Mouse (Mus musculus): ENCODE results near the gene Tjp1. TPM values are rescaled to one million over a fixed set of nuclear protein-coding genes. Genes with fewer than 3 reads are reported as not detected.

Tjp1 gene
- total RNA-seq, 1 experiment from 2014 or later = 5.3 TPM

GRCm38 (mm10) chr7:65350348-65351079 is 177.1 kb downstream of the Tjp1 start:
- ATAC-seq (replicated peaks in 1 of 2; ENCODE audit: insufficient read depth in 1 of 2, low FRiP score in 2 of 2, low TSS enrichment in 1 of 2, low read depth in 1 of 2, poor library complexity in 2 of 2, severe bottlenecking in 2 of 2) = no peak

- no peak for ATAC-seq (replicated peaks in 1 of 2; ENCODE audit: insufficient read depth in 1 of 2, low FRiP score in 2 of 2, low TSS enrichment in 1 of 2, low read depth in 1 of 2, poor library complexity in 2 of 2, severe bottlenecking in 2 of 2)
Observed at GRCm38 (mm10) chr7:65348540-65348939, 179.0 kb downstream of the Tjp1 start.

- no peak for ATAC-seq (replicated peaks in 1 of 2; ENCODE audit: insufficient read depth in 1 of 2, low FRiP score in 2 of 2, low TSS enrichment in 1 of 2, low read depth in 1 of 2, poor library complexity in 2 of 2, severe bottlenecking in 2 of 2)
Observed at GRCm38 (mm10) chr7:65345314-65345713, 182.3 kb downstream of the Tjp1 start.

GRCm38 (mm10) chr7:65337581-65338270 is 189.9 kb downstream of the Tjp1 start:
- ATAC-seq (replicated peaks in 1 of 2; ENCODE audit: insufficient read depth in 1 of 2, low FRiP score in 2 of 2, low TSS enrichment in 1 of 2, low read depth in 1 of 2, poor library complexity in 2 of 2, severe bottlenecking in 2 of 2) = no peak

- ATAC-seq (replicated peaks in 1 of 2; ENCODE audit: insufficient read depth in 1 of 2, low FRiP score in 2 of 2, low TSS enrichment in 1 of 2, low read depth in 1 of 2, poor library complexity in 2 of 2, severe bottlenecking in 2 of 2) = no peak
Observed at GRCm38 (mm10) chr7:65333081-65333760, 194.4 kb downstream of the Tjp1 start.

- peak; percentile 67 to 69; a peak in 2 of 4 replicates for ATAC-seq (replicated peaks in 1 of 2; ENCODE audit: insufficient read depth in 1 of 2, low FRiP score in 2 of 2, low TSS enrichment in 1 of 2, low read depth in 1 of 2, poor library complexity in 2 of 2, severe bottlenecking in 2 of 2)
Observed at GRCm38 (mm10) chr7:65319047-65319725, 208.4 kb downstream of the Tjp1 start.

GRCm38 (mm10) chr7:65317418-65317817 is 210.2 kb downstream of the Tjp1 start:
- peak in 1 of 2 experiments; percentile 51; a peak in 1 of 4 replicates for ATAC-seq (replicated peaks in 1 of 2; ENCODE audit: insufficient read depth in 1 of 2, low FRiP score in 2 of 2, low TSS enrichment in 1 of 2, low read depth in 1 of 2, poor library complexity in 2 of 2, severe bottlenecking in 2 of 2)

- ATAC-seq (replicated peaks in 1 of 2; ENCODE audit: insufficient read depth in 1 of 2, low FRiP score in 2 of 2, low TSS enrichment in 1 of 2, low read depth in 1 of 2, poor library complexity in 2 of 2, severe bottlenecking in 2 of 2) = no peak
Observed at GRCm38 (mm10) chr7:65315182-65315581, 212.4 kb downstream of the Tjp1 start.

GRCm38 (mm10) chr7:65296675-65297589 is 230.6 kb downstream of the Tjp1 start:
- ATAC-seq (replicated peaks in 1 of 2; ENCODE audit: insufficient read depth in 1 of 2, low FRiP score in 2 of 2, low TSS enrichment in 1 of 2, low read depth in 1 of 2, poor library complexity in 2 of 2, severe bottlenecking in 2 of 2) = no peak

GRCm38 (mm10) chr7:65282886-65283285 is 244.7 kb downstream of the Tjp1 start:
- no peak for ATAC-seq (replicated peaks in 1 of 2; ENCODE audit: insufficient read depth in 1 of 2, low FRiP score in 2 of 2, low TSS enrichment in 1 of 2, low read depth in 1 of 2, poor library complexity in 2 of 2, severe bottlenecking in 2 of 2)

GRCm38 (mm10) chr7:65281960-65282359 is 245.6 kb downstream of the Tjp1 start:
- ATAC-seq (replicated peaks in 1 of 2; ENCODE audit: insufficient read depth in 1 of 2, low FRiP score in 2 of 2, low TSS enrichment in 1 of 2, low read depth in 1 of 2, poor library complexity in 2 of 2, severe bottlenecking in 2 of 2) = no peak

- no peak for ATAC-seq (replicated peaks in 1 of 2; ENCODE audit: insufficient read depth in 1 of 2, low FRiP score in 2 of 2, low TSS enrichment in 1 of 2, low read depth in 1 of 2, poor library complexity in 2 of 2, severe bottlenecking in 2 of 2)
Observed at GRCm38 (mm10) chr7:65280944-65281912, 246.4 kb downstream of the Tjp1 start.

- no peak for ATAC-seq (replicated peaks in 1 of 2; ENCODE audit: insufficient read depth in 1 of 2, low FRiP score in 2 of 2, low TSS enrichment in 1 of 2, low read depth in 1 of 2, poor library complexity in 2 of 2, severe bottlenecking in 2 of 2)
Observed at GRCm38 (mm10) chr7:65279277-65279676, 248.3 kb downstream of the Tjp1 start.

GRCm38 (mm10) chr7:65275761-65276160 is 251.8 kb downstream of the Tjp1 start:
- no peak for ATAC-seq (replicated peaks in 1 of 2; ENCODE audit: insufficient read depth in 1 of 2, low FRiP score in 2 of 2, low TSS enrichment in 1 of 2, low read depth in 1 of 2, poor library complexity in 2 of 2, severe bottlenecking in 2 of 2)

GRCm38 (mm10) chr7:65274216-65274615 is 253.4 kb downstream of the Tjp1 start:
- ATAC-seq (replicated peaks in 1 of 2; ENCODE audit: insufficient read depth in 1 of 2, low FRiP score in 2 of 2, low TSS enrichment in 1 of 2, low read depth in 1 of 2, poor library complexity in 2 of 2, severe bottlenecking in 2 of 2) = no peak

GRCm38 (mm10) chr7:65249656-65250055 is 277.9 kb downstream of the Tjp1 start:
- ATAC-seq (replicated peaks in 1 of 2; ENCODE audit: insufficient read depth in 1 of 2, low FRiP score in 2 of 2, low TSS enrichment in 1 of 2, low read depth in 1 of 2, poor library complexity in 2 of 2, severe bottlenecking in 2 of 2) = no peak

All from hematopoietic stem cell, adult 5-6 weeks (primary cell).